In genomic region chr4:128839811-128840738, GRCm38 (mm10) we compare ENCODE assay signal across 8 mouse cellular contexts. TPM values are rescaled to one million over a fixed set of nuclear protein-coding genes. Genes with fewer than 3 reads are reported as not detected.
A peak's percentile ranks its signal among the peaks of the same experiment; 100 is the strongest.
DNase-seq lines count a peak whose midpoint lies in the region; ATAC-seq and TF ChIP-seq lines count a peak whose summit lies in the region.

No protein-coding gene starts in this region.

- 57% methylated on average over 16 of the region's 16 CpGs for WGBS in hindbrain, embryonic 13.5 days
- WGBS in midbrain, postnatal 0 days = 53% methylated on average over 16 of the region's 16 CpGs
- 39% methylated on average over 16 of the region's 16 CpGs for WGBS in thymus, adult 2 months

- no peaks in the 10 kb centered on the region for H3K9me3 ChIP-seq in hindbrain, embryonic 13.5 days
- H3K9me3 ChIP-seq in midbrain, postnatal 0 days (ENCODE audit: low read length) = no peaks in the 10 kb centered on the region

- no peak; the same call in 1 of the 2 replicates for ATAC-seq in hindbrain, embryonic 13.5 days (ENCODE audit: low FRiP score)
- no peak; the same call in 1 of the 2 replicates for ATAC-seq in midbrain, postnatal 0 days (ENCODE audit: low FRiP score)

- no peak for TF ChIP-seq CTCF in midbrain, postnatal 0 days (IDR thresholded peaks at IDR 0.05)
- TF ChIP-seq CTCF in thymus, adult 2 months (IDR thresholded peaks at IDR 0.05; ENCODE audit: borderline replicate concordance, control insufficient read depth, extremely low read depth, insufficient read depth, low read length, poor library complexity) = no peak

- H3K4me3 ChIP-seq in hindbrain, embryonic 13.5 days = no peak overlapping the region
- H3K4me3 ChIP-seq in midbrain, postnatal 0 days (ENCODE audit: low read depth, low read length) = no peak overlapping the region
- H3K4me3 ChIP-seq in thymus, adult 2 months (ENCODE audit: control insufficient read depth, insufficient read depth, low read length) = no peak overlapping the region

- H3K27ac ChIP-seq in hindbrain, embryonic 13.5 days = peak overlapping the region; percentile 69
- H3K27ac ChIP-seq in midbrain, postnatal 0 days (ENCODE audit: low read depth, low read length) = no peak overlapping the region
- no peak overlapping the region for H3K27ac ChIP-seq in thymus, adult 2 months (ENCODE audit: control insufficient read depth, insufficient read depth, low read length)

- peak; percentile 77 for DNase-seq in 3T3-L1 (ENCODE audit: low read depth, low spot score)
- DNase-seq in adrenal gland, postnatal 10 days = peak; percentile 70
- DNase-seq in forelimb bud, embryonic 11.5 days (ENCODE audit: low read depth, low spot score) = peak; percentile 36
- peak; percentile 46 for DNase-seq in liver
- peak; percentile 69 for DNase-seq in midbrain, postnatal 0 days (ENCODE audit: low spot score)
- DNase-seq in thymus, adult 2 months = no peak
- DNase-seq in frontal cortex, postnatal 25 days (ENCODE audit: low spot score in 2 of 2) = no peak

- H3K4me1 ChIP-seq in hindbrain, embryonic 13.5 days (replicated peaks) = peaks cover 38% of the 10 kb centered on the region
- no peaks in the 10 kb centered on the region for H3K4me1 ChIP-seq in midbrain, postnatal 0 days (ENCODE audit: insufficient read depth, low read length)
- peaks cover 16% of the 10 kb centered on the region for H3K4me1 ChIP-seq in thymus, adult 2 months (replicated peaks; ENCODE audit: control insufficient read depth, insufficient read depth, low read length)

- H3K4me2 ChIP-seq in hindbrain, embryonic 13.5 days = no peak overlapping the region
- H3K4me2 ChIP-seq in midbrain, postnatal 0 days (ENCODE audit: low read depth, low read length, poor library complexity, severe bottlenecking) = no peak overlapping the region

- H3K27me3 ChIP-seq in hindbrain, embryonic 13.5 days = no peaks in the 10 kb centered on the region
- H3K27me3 ChIP-seq in midbrain, postnatal 0 days (ENCODE audit: insufficient read depth, low read length) = no peaks in the 10 kb centered on the region
- H3K27me3 ChIP-seq in thymus, adult 2 months (ENCODE audit: control insufficient read depth, insufficient read depth, low read length) = no peaks in the 10 kb centered on the region

- no peak for TF ChIP-seq POLR2A in thymus, adult 2 months (IDR thresholded peaks at IDR 0.05; ENCODE audit: control insufficient read depth, extremely low read depth, insufficient read depth, low read length, poor library complexity)

- no peak overlapping the region for H3K9ac ChIP-seq in hindbrain, embryonic 13.5 days
- H3K9ac ChIP-seq in midbrain, postnatal 0 days (replicated peaks; ENCODE audit: low read length, poor library complexity, severe bottlenecking) = no peak overlapping the region

- H3K36me3 ChIP-seq in hindbrain, embryonic 13.5 days = no peaks in the 10 kb centered on the region
- no peaks in the 10 kb centered on the region for H3K36me3 ChIP-seq in midbrain, postnatal 0 days (ENCODE audit: insufficient read depth, low read length)
- no peaks in the 10 kb centered on the region for H3K36me3 ChIP-seq in thymus, adult 2 months (ENCODE audit: control insufficient read depth, insufficient read depth, low read length)

RNA-seq across cellular contexts. Expression of gene Zfp362, which starts 34.2 kb away (rescaled TPM):
- 10 to 100 TPM; 33.7 to 36.5 TPM for total RNA-seq in adrenal gland, postnatal 10 days (2021)
- polyA plus RNA-seq in hindbrain, embryonic 13.5 days (2015; fragmentation: Nextera tagmentation; extraction: Ambion mirVana) = 36.9 and 39.0 TPM in 2 replicates
- 26.7 and 33.3 TPM in 2 replicates for total RNA-seq in midbrain, postnatal 0 days (2014; rRNA removed)
- 24.8 and 27.0 TPM in 2 replicates for polyA plus RNA-seq in midbrain, postnatal 0 days (2015; fragmentation: Nextera tagmentation; extraction: Ambion mirVana)
- 105 and 145 TPM in 2 replicates for polyA plus RNA-seq in thymus, adult 2 months (2012; rRNA removed)

RNA-seq across cellular contexts. Expression of gene Trim62, which starts 43.3 kb away (rescaled TPM):
- 10 to 100 TPM; 10.6 to 11.5 TPM for total RNA-seq in adrenal gland, postnatal 10 days (2021)
- 19.2 and 20.0 TPM in 2 replicates for polyA plus RNA-seq in hindbrain, embryonic 13.5 days (2015; fragmentation: Nextera tagmentation; extraction: Ambion mirVana)
- total RNA-seq in midbrain, postnatal 0 days (2014; rRNA removed) = 22.3 and 25.2 TPM in 2 replicates
- 25.9 and 26.8 TPM in 2 replicates for polyA plus RNA-seq in midbrain, postnatal 0 days (2015; fragmentation: Nextera tagmentation; extraction: Ambion mirVana)
- 7.3 and 10.0 TPM in 2 replicates for polyA plus RNA-seq in thymus, adult 2 months (2012; rRNA removed)

Comparison
In these comparisons a context has a peak if more than half of its experiments do, and no peak if none do; other contexts are left out.
1. DNase-seq: peak in 3T3-L1 (single experiment), adrenal gland, postnatal 10 days (single experiment), forelimb bud, embryonic 11.5 days (single experiment), liver (single experiment) and midbrain, postnatal 0 days (single experiment); none in thymus, adult 2 months (single experiment) and frontal cortex, postnatal 25 days (0 of 2).